Mouse (Mus musculus) lung, postnatal 25 days (tissue): ENCODE measurements around the gene Mtfmt.

Experiments used
- DNase-seq: peaks from one replicate; pipeline ENCODE4 v3.0.0; 2022; ENCODE audit warnings: low spot score

The Mtfmt gene

GRCm38 (mm10) chr9:65428003-65428402, 7.6 kb upstream of the Mtfmt start:
- no peak for DNase-seq

- no peak for DNase-seq
Measured at GRCm38 (mm10) chr9:65430401-65430800, 5.2 kb upstream of the Mtfmt start.

GRCm38 (mm10) chr9:65430921-65431320, 4.7 kb upstream of the Mtfmt start:
- no peak for DNase-seq

DNA sequence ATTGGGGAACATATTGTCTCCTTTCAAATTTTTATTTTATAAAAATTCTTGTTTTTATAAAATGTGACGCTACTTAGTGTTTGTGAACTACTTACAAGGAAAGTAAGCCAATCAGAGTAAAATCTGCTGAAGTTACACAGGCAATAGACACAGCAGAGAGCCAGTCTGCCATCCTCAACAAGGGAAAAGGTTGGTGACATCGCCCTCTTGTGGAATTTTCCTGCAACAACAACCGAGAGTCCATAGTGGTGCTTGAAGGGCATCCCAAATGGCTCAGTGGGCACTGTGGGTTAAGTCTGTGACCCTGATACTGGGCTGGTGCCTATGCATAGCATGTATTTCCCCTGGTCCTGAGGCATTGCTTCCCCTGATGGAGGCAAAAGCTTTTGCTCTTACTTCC, 3.3 kb upstream of the Mtfmt start:
- DNase-seq, result peak; percentile 86

- DNase-seq, result peak; percentile 33
Measured at GRCm38 (mm10) chr9:65434140-65434539, 1.4 kb upstream of the Mtfmt start.

- no peak for DNase-seq
Measured at GRCm38 (mm10) chr9:65435211-65435610, 371 bp upstream of the Mtfmt start.

GRCm38 (mm10) chr9:65444692-65445091, 9.1 kb downstream of the Mtfmt start:
- no peak for DNase-seq

DNA sequence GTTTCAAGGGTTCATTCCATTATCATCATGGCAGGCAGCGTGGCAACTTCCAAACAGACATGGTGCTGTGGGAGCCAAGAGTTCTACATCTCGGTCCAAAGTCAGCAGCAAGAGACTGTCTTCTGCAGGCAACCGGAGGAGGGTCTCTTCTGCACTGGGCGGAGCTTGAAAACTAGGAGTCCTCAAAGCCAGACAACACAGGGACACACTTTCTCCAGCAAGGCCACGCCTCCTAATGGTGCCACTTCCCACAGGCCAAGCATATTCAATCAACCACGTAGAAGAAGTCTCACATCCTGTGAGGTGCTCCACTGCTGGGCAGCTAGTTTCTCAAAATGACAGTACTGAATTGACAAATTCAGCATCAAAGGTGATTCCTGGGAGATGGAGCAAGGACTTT, 12.4 kb downstream of the Mtfmt start:
- DNase-seq, result no peak

DNA sequence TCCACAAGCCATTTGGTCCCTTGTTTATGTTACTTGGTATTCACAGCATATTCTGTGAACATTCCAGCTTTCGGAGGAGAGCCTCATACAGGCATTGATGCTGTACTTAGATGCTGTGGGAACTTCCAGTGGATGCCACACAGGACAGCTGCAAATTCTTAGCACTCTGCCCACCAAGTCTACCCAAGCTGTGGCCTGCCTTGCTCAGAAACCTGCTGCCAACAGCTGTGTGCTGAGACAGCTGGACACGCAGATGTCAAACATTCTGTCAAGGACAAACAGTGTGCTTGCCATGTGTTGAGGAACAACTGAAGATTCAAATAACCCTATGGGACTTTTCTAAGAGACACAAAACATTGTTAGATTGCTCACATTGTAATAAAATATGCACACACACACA, 23.4 kb downstream of the Mtfmt start:
- no peak for DNase-seq

- DNase-seq, result no peak
Measured at GRCm38 (mm10) chr9:65460198-65460597, 24.6 kb downstream of the Mtfmt start.

- peak; percentile 96 for DNase-seq
Measured at GRCm38 (mm10) chr9:65460732-65461442, 25.3 kb downstream of the Mtfmt start, which contains the start of gene Spg21. Spg21 (plus strand) TSS chr9:65460947.

DNA sequence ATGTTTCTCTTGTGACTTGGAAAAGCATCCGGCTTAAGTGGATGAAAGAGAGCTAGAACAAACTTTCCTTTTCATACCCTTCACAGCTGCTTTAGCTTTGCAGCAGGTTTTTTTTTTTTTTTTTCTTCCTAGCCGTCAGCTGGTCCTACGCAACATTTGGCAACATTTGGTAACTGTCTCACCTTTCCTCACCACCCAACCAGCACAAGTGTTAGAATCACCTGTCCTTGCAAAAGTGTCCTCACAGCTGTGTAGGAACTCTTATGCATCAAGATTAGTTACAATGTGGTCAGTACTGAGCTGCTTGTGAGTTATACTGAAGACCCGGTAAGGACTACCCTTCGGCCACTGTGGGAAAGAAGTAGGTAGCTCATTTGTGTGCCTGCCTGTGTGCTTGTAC, 27.0 kb downstream of the Mtfmt start:
- peak; percentile 67 for DNase-seq

- peak; percentile 31 for DNase-seq
Measured at GRCm38 (mm10) chr9:65464161-65464560, 28.6 kb downstream of the Mtfmt start.

DNA sequence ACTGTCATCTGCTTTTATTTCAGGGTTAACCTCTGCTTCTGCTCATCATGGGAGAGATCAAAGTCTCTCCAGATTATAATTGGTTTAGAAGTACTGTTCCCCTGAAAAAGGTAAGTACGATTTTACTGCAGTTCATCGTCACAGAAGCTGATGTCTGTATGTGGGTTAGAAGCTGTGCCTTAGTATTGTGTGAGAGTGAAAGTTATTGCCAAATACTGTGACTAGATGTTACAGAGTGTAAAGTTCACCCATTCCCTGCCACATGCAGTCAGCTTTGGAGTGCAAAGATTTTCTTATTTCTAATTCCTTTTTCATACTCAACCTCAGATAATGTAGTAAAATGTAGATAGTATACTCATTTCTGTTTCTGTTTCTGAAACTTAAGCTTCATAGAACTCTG, 29.7 kb downstream of the Mtfmt start:
- DNase-seq, result no peak

DNA sequence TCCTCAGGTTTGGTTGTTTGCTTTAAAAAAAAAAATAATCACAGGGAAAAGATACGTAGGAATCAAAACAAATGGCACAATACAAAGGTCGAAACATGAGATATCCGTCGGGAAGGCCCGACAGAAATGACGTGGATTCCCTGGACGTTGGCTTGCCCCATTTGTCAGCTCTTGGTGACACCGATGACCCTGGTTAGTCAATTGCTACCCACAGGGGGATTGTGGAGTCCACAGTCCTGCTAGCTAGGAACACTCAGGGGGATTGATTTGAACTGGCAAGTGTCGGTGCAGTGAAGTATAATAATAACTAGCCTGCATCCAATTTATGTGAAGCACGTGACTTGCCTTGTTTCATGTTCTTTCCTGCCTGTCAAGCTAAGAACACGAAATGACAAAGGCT, 32.1 kb downstream of the Mtfmt start:
- DNase-seq, result no peak

DNA sequence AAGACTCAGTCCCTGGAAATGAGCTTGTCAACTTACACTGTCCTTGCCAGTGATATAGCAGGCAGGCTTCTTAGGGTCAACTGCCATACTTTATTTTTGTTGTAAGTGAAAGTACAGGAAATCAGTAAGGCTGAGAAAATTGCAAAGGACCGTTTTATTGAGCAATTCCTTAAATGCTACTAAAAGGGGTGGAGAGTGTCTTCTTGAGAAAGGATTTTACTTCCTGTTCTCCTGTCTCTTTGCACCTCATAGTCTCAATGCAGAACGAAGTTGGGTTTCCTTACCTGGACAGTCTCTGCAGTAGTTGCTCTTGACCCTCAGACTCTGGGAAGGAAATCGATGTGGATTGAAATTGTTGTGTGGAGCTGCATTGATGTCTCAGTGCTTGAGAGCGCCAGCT, 37.2 kb downstream of the Mtfmt start:
- no peak for DNase-seq

- no peak for DNase-seq
Measured at GRCm38 (mm10) chr9:65479158-65479557, 43.6 kb downstream of the Mtfmt start.

DNA sequence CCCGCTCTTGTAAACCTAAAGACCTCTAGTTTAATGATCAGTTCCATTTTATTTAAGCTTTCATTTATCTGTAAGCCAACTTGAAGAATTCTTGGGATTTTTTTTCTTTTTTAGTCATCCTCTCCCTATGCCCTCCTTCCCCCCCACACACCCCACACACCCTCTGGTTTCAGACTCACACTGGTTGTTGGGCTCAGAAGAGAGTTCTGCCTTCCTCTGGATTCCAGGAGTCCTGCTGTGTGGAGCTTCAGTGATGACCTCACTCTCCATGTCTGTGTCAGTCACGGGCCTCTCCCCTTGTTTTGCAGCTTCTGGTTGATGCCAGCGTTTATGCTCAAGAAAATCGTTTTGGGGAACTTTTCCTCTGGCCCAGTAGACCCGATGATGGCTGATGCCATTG, 44.5 kb downstream of the Mtfmt start:
- no peak for DNase-seq

- no peak for DNase-seq
Measured at GRCm38 (mm10) chr9:65491476-65491875, 55.9 kb downstream of the Mtfmt start.

- no peak for DNase-seq
Measured at GRCm38 (mm10) chr9:65492351-65492750, 56.8 kb downstream of the Mtfmt start.

DNA sequence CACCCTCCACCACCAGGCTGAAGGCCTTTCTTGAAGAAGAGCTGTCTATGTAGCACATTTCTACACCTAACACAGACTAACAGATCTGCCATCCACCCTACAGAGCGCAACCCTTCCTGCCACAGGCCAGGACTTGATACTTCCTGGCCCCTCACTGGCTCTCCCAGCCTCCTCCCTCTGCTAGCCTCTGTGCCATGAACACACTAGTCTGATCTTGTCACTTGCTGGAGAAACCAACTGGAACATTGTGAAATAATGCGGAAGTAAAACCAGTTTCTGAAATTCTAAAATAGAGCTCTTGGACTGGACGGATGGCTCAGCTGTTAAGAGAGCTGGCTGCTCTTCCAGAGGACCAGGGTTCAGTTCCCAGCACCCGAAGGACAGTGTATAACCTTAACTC, 57.3 kb downstream of the Mtfmt start:
- no peak for DNase-seq

GRCm38 (mm10) chr9:65502146-65502545, 66.6 kb downstream of the Mtfmt start:
- no peak for DNase-seq
